Mouse (Mus musculus): ENCODE measurements around the gene Ak7. TPM values are rescaled to one million over a fixed set of nuclear protein-coding genes. Genes with fewer than 3 reads are reported as not detected.

The Ak7 gene
- polyA plus RNA-seq, 1 experiment from 2014 or later = not detected

DNA sequence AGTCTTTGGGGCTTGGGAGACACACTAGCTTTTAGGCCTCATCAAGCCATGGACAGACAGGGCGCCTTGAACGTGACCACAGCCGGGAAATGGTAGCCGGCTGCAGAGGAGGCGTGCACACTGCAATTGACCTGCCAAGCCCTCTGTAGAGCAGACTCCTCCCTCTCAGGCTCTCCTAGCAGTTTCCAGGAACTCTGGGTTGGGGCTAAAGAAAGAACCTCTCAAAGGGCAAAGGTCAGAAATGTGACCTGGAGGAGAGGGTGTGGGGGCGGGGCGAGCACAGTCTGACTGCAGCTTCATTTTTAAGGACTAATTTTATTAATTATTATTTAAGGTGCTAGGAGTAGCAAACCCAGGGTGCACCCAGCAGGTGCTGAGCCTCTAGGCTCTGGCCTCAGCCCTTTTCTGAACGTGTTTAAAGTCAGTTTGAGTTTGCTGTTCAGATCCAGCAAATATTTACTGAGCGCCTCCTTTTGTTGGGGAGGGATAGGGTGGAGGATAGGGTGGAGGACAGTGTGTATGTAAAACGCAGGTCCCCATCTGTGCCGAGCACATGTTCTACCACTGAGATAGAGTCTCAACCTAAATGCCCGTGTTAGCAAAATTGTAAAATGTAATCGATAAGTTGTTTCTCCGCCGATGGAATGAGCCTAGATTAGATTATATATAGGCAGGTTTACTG is 52.2 kb downstream of the Ak7 start:
- in situ Hi-C loops (cut with MboI; ENCODE audit: low pct_unique_long_range_greater_than_20kb) = no loop called here
- H3K27me3 ChIP-seq = no peaks in the 10 kb centered on the region
- ChIA-PET CTCF (no interaction called here), POLR2A (no interaction called here)
- TF ChIP-seq CTCF (IDR thresholded peaks at IDR 0.05) = no peak
- DNase-seq (ENCODE audit: low read depth, low spot score) (no peak), ATAC-seq (peak; percentile 17)

- no peak for TF ChIP-seq CTCF (IDR thresholded peaks at IDR 0.05)
- no peak for ATAC-seq
- DNase-seq (ENCODE audit: low read depth, low spot score) = no peak
- CTCF ChIA-PET = no interaction called here
- no peaks in the 10 kb centered on the region for H3K27me3 ChIP-seq
- in situ Hi-C loops (cut with MboI; ENCODE audit: low pct_unique_long_range_greater_than_20kb) = no loop called here
- POLR2A ChIA-PET = no interaction called here
These were observed 53.1 kb downstream of the Ak7 start for GRCm38 (mm10) chr12:105758911-105759310.

DNA sequence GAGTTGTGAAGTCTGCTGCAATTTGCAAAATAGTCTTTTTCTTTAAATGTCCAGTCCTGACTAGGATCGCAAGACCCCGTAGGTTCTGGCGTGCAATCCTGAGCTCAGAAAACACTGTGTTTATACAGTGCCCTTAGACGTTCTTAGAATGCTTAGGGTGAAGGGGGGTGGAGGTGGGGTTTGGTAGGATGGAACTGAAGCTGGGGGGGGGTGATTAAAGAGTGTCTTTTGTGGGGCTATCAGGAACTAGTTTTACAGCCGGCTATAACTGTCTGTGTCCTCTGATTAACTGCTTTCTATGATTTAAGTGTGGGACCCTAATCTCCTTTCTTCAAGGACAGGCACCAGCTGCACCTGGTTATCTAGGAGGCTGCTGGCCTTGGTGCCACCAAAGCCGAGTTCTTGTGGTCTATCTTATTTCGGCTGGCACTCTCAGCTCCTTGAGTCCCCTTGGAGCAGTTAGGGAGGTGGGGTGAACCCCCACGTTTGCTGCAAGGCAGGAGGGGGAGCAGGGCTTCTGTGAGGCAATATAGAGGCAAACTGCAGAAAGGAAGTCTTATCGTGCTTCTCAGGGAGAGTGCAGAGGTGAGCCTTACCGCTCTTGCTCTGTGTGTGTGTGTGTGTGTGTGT is 54.2 kb downstream of the Ak7 start:
- CTCF ChIA-PET = no interaction called here
- no peak for DNase-seq (ENCODE audit: low read depth, low spot score)
- ATAC-seq = no peak
- no peaks in the 10 kb centered on the region for H3K27me3 ChIP-seq
- in situ Hi-C loops (cut with MboI; ENCODE audit: low pct_unique_long_range_greater_than_20kb) = no loop called here
- POLR2A ChIA-PET = no interaction called here
- no peak for TF ChIP-seq CTCF (IDR thresholded peaks at IDR 0.05)

- in situ Hi-C loops (cut with MboI; ENCODE audit: low pct_unique_long_range_greater_than_20kb) = no loop called here
- ChIA-PET POLR2A (no interaction called here), CTCF (no interaction called here)
- no peak for DNase-seq (ENCODE audit: low read depth, low spot score)
- H3K27me3 ChIP-seq = no peaks in the 10 kb centered on the region
- ATAC-seq = no peak
- no peak for TF ChIP-seq CTCF (IDR thresholded peaks at IDR 0.05)
These were observed 55.4 kb downstream of the Ak7 start for GRCm38 (mm10) chr12:105761171-105761570.

DNA sequence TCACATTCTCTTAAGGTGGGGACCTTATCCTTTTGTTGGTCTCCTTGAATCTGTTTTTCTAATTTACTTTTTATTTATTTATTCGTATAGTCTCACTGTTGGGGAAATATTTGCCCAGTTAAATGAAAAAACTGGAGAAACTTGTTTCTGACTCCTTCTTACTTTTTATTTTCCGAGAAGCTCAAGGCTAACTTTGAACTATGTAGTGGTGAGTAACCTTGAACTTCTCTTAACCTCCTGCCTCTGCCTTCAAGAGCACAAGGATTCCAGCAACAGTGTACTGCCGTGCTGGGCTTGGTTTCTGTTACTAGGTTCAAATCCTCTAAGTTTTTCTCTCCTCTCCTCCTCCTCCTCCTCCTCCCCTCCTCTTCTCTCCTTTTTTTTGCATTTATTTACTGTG is 55.9 kb downstream of the Ak7 start:
- TF ChIP-seq CTCF (IDR thresholded peaks at IDR 0.05) = no peak
- POLR2A ChIA-PET = no interaction called here
- in situ Hi-C loops (cut with MboI; ENCODE audit: low pct_unique_long_range_greater_than_20kb) = no loop called here
- CTCF ChIA-PET = no interaction called here
- no peaks in the 10 kb centered on the region for H3K27me3 ChIP-seq
- DNase-seq (ENCODE audit: low read depth, low spot score) (no peak), ATAC-seq (no peak)

GRCm38 (mm10) chr12:105769700-105770099 is 63.9 kb downstream of the Ak7 start:
- no peak for DNase-seq (ENCODE audit: low read depth, low spot score)
- CTCF ChIA-PET = no interaction called here
- no peak for ATAC-seq

GRCm38 (mm10) chr12:105774871-105775270 is 69.1 kb downstream of the Ak7 start:
- ATAC-seq = no peak
- TF ChIP-seq CTCF (IDR thresholded peaks at IDR 0.05) = no peak
- ChIA-PET CTCF (no interaction called here), POLR2A (no interaction called here)
- in situ Hi-C loops (cut with MboI; ENCODE audit: low pct_unique_long_range_greater_than_20kb) = no loop called here
- H3K27me3 ChIP-seq = no peaks in the 10 kb centered on the region
- DNase-seq (ENCODE audit: low read depth, low spot score) = no peak

More at GRCm38 (mm10) chr12:105769700-105770099, 63.9 kb downstream of the Ak7 start:
- in situ Hi-C loops (cut with MboI; ENCODE audit: low pct_unique_long_range_greater_than_20kb) = no loop called here
- POLR2A ChIA-PET = no interaction called here
- TF ChIP-seq CTCF (IDR thresholded peaks at IDR 0.05) = no peak
- H3K27me3 ChIP-seq = no peaks in the 10 kb centered on the region

DNA sequence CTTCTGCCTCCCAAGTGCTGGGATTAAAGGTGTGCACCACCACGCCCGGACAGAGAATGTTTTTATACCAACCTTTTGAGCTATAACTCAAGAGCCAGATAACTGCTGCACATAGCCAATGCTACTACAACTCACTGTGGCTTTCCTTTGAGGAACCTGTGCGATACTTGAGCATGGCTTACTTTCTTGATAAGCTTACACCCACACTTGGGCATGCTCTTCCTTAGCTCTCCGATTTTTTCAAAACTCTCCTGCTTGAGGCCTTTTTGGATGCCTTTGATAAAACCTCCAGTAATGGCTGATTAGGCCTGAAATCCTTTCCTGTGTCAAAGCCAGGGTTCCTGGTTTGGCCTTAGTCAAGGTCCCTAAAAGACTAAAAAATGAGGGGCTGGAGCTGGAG is 71.9 kb downstream of the Ak7 start:
- ATAC-seq = no peak
- no peak for TF ChIP-seq CTCF (IDR thresholded peaks at IDR 0.05)
- no peak for DNase-seq (ENCODE audit: low read depth, low spot score)
- peaks cover 3% of the 10 kb centered on the region for H3K27me3 ChIP-seq
- in situ Hi-C loops (cut with MboI; ENCODE audit: low pct_unique_long_range_greater_than_20kb) = no loop called here
- POLR2A ChIA-PET = no interaction called here
- CTCF ChIA-PET = no interaction called here

GRCm38 (mm10) chr12:105784196-105784999 is 78.6 kb downstream of the Ak7 start, which contains the start of gene Papola:
Papola (plus strand) TSS chr12:105784694.
- in situ Hi-C loops (cut with MboI; ENCODE audit: low pct_unique_long_range_greater_than_20kb) = no loop called here
- peak; percentile 89 for ATAC-seq
- H3K27me3 ChIP-seq = peaks cover 3% of the 10 kb centered on the region
- ChIA-PET CTCF (no interaction called here), POLR2A (no interaction called here)
- no peak for TF ChIP-seq CTCF (IDR thresholded peaks at IDR 0.05)
- peak; percentile 54 for DNase-seq (ENCODE audit: low read depth, low spot score)

- ChIA-PET CTCF (no interaction called here), POLR2A (no interaction called here)
- peak; percentile 7 for DNase-seq (ENCODE audit: low read depth, low spot score)
- TF ChIP-seq CTCF (IDR thresholded peaks at IDR 0.05) = no peak
- ATAC-seq = peak; percentile 86
- peaks cover 3% of the 10 kb centered on the region for H3K27me3 ChIP-seq
- in situ Hi-C loops (cut with MboI; ENCODE audit: low pct_unique_long_range_greater_than_20kb) = no loop called here
These were observed 79.4 kb downstream of the Ak7 start for GRCm38 (mm10) chr12:105785000-105785774.

Measured in Patski (cell line).